Mouse (Mus musculus): ENCODE data around the gene Sh2d6. TPM values are rescaled to one million over a fixed set of nuclear protein-coding genes. Genes with fewer than 3 reads are reported as not detected.
"Not testable (repeated sequence)": the region's sequence is repeated elsewhere in the genome, so short reads cannot be mapped to it uniquely, and the experiment has no call there.

Sh2d6 gene
- total RNA-seq, 2 experiments from 2014 or later, result not detected

GRCm38 (mm10) chr6:72509872-72510435, 11.6 kb downstream of the Sh2d6 start:
- ATAC-seq (replicated peaks; ENCODE audit: low FRiP score, low TSS enrichment, poor library complexity, severe bottlenecking), result no peak

DNA sequence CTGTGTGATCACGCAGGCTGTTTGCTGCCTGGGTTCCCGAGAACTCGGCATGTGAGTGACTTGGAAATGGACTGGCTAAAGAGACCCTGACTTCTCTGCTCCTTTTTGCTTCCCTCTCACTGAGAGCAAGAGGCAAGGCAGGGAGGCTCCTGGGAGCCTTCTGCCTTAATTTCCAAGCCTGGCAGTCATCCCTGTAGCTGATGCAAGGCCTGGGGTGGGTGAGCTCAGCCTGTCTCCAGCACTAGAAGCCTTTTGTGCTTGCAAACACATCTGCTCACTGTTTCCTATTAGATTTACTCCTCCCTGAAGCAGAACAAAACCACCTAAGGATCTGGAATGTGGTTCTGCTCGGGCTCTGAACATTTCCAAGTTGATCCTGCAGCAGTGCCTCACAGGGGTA, 12.9 kb downstream of the Sh2d6 start:
- ATAC-seq (replicated peaks; ENCODE audit: low FRiP score, low TSS enrichment, poor library complexity, severe bottlenecking), result no peak

DNA sequence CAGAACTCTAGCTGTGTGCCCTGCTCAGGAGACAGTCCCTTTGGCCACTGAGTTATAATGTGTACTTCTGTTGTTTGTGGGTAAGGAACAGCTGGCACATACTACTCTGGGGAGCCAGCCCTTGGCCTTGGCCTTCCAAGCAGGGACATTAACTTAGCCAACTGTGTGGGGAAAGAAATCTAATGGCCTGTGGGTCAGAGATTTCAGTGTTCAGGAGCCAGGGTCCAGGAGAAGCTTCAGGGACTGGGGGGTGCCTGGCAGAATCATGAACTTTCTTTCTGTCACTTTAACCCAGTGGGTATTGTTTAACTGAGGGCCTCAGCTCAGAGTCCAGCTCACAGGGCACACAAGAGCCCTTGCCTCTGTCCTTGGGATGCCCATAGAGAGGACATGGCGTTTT, 15.4 kb downstream of the Sh2d6 start:
- no peak for ATAC-seq (replicated peaks; ENCODE audit: low FRiP score, low TSS enrichment, poor library complexity, severe bottlenecking)

DNA sequence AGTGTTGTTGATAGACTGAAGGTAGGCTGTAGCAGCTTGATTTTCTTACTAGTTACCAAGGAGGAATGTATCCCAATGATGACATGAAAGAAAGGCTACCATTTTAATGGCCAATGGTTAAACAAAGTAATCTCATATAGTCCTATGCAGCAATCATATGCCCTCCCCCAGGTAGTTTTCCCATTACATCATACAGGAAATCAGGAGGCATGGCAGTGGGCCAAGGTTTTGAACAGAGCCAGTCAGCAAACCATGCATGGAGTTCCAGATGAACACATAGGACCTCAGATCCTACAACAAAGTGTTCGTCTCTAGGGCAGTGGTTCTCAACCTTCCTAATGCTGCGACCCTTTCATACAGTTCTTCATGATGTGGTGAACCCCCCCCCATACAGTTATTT, 17.6 kb downstream of the Sh2d6 start:
- ATAC-seq (replicated peaks; ENCODE audit: low FRiP score, low TSS enrichment, poor library complexity, severe bottlenecking), result no peak

- ATAC-seq (replicated peaks; ENCODE audit: low FRiP score, low TSS enrichment, poor library complexity, severe bottlenecking), result peak; percentile 75
Measured at GRCm38 (mm10) chr6:72503309-72503708, 18.2 kb downstream of the Sh2d6 start.

DNA sequence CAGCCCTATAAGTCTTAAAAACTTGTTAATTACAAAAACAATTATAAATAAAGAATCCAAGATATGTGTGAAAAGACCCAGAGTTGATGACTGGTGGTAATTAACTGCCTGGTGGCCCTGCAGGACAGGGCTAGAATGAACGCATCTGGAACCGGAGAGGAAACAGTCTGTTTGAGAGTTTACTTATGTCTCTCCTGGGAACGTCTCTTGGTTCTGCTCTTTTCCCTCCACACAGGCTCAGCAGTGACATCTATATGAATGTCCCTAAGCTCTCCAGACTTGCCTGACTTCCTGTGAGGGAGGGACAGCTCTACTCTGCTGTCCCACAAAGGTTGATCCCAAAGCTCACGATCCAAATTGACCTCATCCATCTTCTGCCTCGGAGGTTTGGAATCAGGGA, 22.6 kb downstream of the Sh2d6 start:
- no peak for ATAC-seq (replicated peaks; ENCODE audit: low FRiP score, low TSS enrichment, poor library complexity, severe bottlenecking)

DNA sequence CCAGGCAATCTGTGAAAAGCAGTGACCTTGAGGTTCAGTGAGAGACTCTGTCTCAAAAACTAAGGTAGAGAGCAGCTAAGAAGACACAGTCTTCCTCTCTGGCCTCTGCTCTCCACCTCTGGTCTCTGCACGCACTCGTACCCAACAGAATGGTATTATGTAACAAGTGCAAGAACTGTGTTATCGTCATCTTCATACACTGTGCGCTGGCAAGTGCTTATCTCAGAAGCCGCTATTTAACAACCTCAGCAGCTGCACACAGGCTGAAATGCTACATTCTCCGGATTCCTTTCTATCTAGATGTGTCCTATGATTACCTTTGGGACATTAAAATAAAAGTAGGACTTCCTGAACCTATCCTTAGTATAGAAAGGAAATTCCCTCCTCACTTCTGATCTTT, 28.6 kb downstream of the Sh2d6 start:
- ATAC-seq (replicated peaks; ENCODE audit: low FRiP score, low TSS enrichment, poor library complexity, severe bottlenecking), result peak; percentile 91

DNA sequence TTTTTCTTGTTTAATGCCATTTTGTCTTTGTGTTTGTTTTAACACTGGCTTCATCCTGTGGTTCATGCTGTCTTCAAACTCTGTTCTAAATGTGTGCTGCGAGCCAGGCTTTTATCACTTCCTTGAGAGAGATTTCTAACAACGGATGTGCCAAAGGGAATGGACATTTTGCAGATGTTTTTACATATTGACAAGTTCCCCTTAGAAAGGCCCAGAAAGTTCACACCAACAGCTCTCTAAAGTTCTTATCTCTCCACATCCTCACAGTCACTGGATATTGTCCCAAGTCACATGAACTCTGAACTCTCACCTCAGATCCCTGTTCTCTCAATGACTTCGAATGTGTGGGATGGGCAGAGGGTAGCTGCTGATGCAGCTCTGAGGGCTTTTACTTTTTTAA, 30.4 kb downstream of the Sh2d6 start:
- ATAC-seq (replicated peaks; ENCODE audit: low FRiP score, low TSS enrichment, poor library complexity, severe bottlenecking), result no peak

DNA sequence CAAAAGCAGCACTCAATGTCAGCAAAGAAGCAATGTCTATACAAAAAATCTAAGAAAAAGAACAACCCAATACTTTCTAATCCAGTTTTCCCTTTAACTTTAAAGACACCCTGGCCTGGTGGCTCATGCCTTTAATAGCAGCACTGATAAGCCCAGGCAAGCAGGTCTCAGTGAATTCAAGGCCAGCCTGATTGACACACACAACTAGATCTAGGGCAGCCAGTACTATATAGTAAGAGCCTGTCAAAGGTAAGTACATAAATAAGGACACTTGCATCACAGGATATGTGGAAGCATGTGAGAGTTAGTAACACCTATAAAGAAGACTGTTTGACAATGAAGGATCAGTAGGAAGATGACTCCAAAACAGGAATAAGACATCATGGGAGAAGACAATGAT, 32.0 kb downstream of the Sh2d6 start:
- peak; percentile 22; the same call in 1 of the 2 replicates for ATAC-seq (replicated peaks; ENCODE audit: low FRiP score, low TSS enrichment, poor library complexity, severe bottlenecking)

- no peak for ATAC-seq (replicated peaks; ENCODE audit: low FRiP score, low TSS enrichment, poor library complexity, severe bottlenecking)
Measured at GRCm38 (mm10) chr6:72488850-72489249, 32.7 kb downstream of the Sh2d6 start.

DNA sequence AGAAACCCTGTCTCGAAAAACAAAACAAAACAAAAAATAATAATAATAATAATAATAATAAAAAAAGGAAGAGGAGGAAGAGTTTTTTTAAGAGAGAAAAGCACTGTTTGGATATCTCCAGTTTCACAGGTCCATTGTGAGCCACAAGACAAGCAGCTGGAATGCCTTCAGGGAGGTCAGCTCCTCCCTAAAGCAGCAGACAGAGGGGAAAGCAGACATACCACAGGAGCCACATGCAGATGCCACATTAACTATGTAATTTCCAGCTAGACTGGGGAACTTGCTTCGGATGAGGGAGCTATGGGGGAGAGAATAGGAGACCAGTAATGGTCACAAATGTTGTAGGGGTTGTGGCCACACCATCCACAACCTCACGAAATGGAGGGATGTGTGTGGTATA, 34.2 kb downstream of the Sh2d6 start:
- no peak for ATAC-seq (replicated peaks; ENCODE audit: low FRiP score, low TSS enrichment, poor library complexity, severe bottlenecking)

- no peak for ATAC-seq (replicated peaks; ENCODE audit: low FRiP score, low TSS enrichment, poor library complexity, severe bottlenecking)
Measured at GRCm38 (mm10) chr6:72486307-72486706, 35.2 kb downstream of the Sh2d6 start.

GRCm38 (mm10) chr6:72484887-72485286, 36.6 kb downstream of the Sh2d6 start:
- no peak for ATAC-seq (replicated peaks; ENCODE audit: low FRiP score, low TSS enrichment, poor library complexity, severe bottlenecking)

GRCm38 (mm10) chr6:72482156-72482555, 39.4 kb downstream of the Sh2d6 start:
- no peak for ATAC-seq (replicated peaks; ENCODE audit: low FRiP score, low TSS enrichment, poor library complexity, severe bottlenecking)

GRCm38 (mm10) chr6:72480422-72480702, 41.1 kb downstream of the Sh2d6 start:
- peak; percentile 47 for ATAC-seq (replicated peaks; ENCODE audit: low FRiP score, low TSS enrichment, poor library complexity, severe bottlenecking)

DNA sequence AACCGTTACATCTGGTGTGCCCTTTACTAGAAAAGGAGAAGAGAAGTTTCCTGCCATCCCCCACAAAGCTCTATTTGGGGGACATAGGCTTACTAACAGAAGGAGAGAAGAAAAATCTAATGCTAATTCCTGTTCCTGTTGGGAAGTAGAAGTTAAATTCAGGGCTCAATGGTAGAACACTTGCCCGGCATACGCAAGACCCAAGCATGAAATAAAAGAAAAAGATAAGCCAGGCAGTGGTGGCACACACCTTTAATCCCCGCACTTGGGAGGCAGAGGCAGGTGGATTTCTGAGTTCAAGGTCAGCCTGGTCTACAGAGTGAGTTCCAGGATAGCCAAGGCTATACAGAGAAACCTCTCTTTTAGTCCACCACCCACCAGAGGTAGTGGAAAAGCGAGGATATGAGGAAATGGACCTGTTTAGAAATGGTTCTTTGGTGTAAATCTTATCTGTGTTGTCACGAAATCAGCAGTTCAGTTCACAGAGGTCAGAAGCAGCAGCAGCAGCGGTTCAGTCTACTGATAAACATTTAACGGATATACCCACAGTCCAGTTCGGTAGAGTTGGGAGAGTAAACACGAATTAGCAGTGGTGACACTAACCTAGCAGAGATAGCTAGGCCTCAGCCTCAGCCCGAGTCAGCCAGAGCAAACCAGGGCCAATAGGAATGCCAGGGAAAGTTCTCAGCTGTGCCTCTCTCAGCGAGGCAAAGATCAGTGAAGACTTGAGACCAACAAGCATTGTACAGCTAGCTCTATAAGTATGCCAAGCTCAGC, 41.7 kb downstream of the Sh2d6 start:
- ATAC-seq (replicated peaks; ENCODE audit: low FRiP score, low TSS enrichment, poor library complexity, severe bottlenecking), result peak; percentile 59

DNA sequence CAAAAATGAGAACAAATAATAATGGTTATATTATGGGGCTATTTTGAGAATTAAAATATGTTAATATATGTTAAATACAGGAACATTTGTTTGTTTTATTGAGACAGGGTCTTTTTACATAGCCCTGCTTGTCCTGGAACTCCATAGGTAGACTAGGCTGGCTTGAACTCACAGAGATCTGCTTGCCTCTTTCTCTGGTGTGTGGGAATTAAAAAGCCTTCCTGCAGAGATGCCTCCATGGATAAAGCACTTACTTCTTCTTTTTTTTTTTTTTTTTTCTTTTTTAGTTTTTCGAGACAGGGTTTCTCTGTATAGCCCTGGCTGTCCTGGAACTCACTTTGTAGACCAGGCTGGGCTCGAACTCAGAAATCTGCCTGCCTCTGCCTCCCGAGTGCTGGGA, 42.8 kb downstream of the Sh2d6 start:
- ATAC-seq (replicated peaks; ENCODE audit: low FRiP score, low TSS enrichment, poor library complexity, severe bottlenecking), result not testable (repeated sequence)

- no peak for ATAC-seq (replicated peaks; ENCODE audit: low FRiP score, low TSS enrichment, poor library complexity, severe bottlenecking)
Measured at GRCm38 (mm10) chr6:72477621-72478020, 43.9 kb downstream of the Sh2d6 start.

GRCm38 (mm10) chr6:72476836-72477235, 44.7 kb downstream of the Sh2d6 start:
- ATAC-seq (replicated peaks; ENCODE audit: low FRiP score, low TSS enrichment, poor library complexity, severe bottlenecking), result no peak

- ATAC-seq (replicated peaks; ENCODE audit: low FRiP score, low TSS enrichment, poor library complexity, severe bottlenecking), result no peak
Measured at GRCm38 (mm10) chr6:72475221-72475985, 46.1 kb downstream of the Sh2d6 start.

Measured in megakaryocyte-erythroid progenitor cell, adult 5-6 weeks (primary cell).